Mouse (Mus musculus): ENCODE data around the gene Clpx. TPM values are rescaled to one million over a fixed set of nuclear protein-coding genes. Genes with fewer than 3 reads are reported as not detected.

The Clpx gene
- polyA plus RNA-seq, 1 experiment from 2014 or later, result 44.3 TPM

GRCm38 (mm10) chr9:65293580-65293972 lies 484 bp upstream of the Clpx start:
- H3K27me3 ChIP-seq, result no peaks in the 10 kb centered on the region
- WGBS, result under 1% methylated on average over 9 of the region's 9 CpGs
- peak; percentile 24; the same call in 1 of the 2 replicates for ATAC-seq (ENCODE audit: low FRiP score, low read depth)
- H3K9ac ChIP-seq (replicated peaks), result peak overlapping the region; percentile 97
- no peaks in the 10 kb centered on the region for H3K9me3 ChIP-seq
- H3K4me3 ChIP-seq, result peak overlapping the region; percentile 96
- H3K4me1 ChIP-seq, result peaks cover 12% of the 10 kb centered on the region
- peak overlapping the region; percentile 66 for H3K4me2 ChIP-seq (replicated peaks)
- peak overlapping the region; percentile 40 for H3K27ac ChIP-seq (replicated peaks)
- peaks cover 10% of the 10 kb centered on the region; the same call in 1 of the 2 replicates for H3K36me3 ChIP-seq

- peak; percentile 59 for ATAC-seq (ENCODE audit: low FRiP score, low read depth)
- no peaks in the 10 kb centered on the region for H3K27me3 ChIP-seq
- 3% methylated on average over 28 of the region's 28 CpGs for WGBS
- H3K9ac ChIP-seq (replicated peaks), result peak overlapping the region; percentile 97
- H3K27ac ChIP-seq (replicated peaks), result peak overlapping the region; percentile 73
- H3K4me2 ChIP-seq (replicated peaks), result peak overlapping the region; percentile 66
- H3K4me3 ChIP-seq, result peak overlapping the region; percentile 96
- H3K36me3 ChIP-seq, result peaks cover 10% of the 10 kb centered on the region; the same call in 1 of the 2 replicates
- no peaks in the 10 kb centered on the region for H3K9me3 ChIP-seq
- H3K4me1 ChIP-seq, result peaks cover 12% of the 10 kb centered on the region
These were observed 787 bp downstream of the Clpx start for GRCm38 (mm10) chr9:65294716-65295378.

DNA sequence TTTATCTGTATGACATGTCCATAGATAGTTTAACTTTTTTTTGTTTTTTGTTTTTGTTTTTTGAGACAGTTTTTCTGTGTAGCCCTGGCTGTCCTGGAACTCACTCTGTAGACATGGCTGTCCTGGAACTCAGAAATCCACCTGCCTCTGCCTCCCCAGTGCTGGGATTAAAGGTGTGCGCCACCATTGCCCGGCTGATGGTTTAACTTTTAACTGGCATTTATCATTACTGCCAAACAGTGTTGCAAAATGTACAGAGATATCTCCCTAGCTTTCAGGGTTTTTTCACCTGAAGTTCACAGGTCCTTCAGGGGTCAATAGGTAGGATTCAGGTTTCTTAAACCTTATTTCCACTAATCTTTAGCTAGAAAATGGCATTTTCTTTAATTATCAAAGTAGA lies 3.0 kb downstream of the Clpx start:
- Histone ChIP-seq H3K9ac (replicated peaks) (no peak overlapping the region), H3K9me3 (no peaks in the 10 kb centered on the region), H3K36me3 (peaks cover 28% of the 10 kb centered on the region), H3K27me3 (no peaks in the 10 kb centered on the region), H3K4me1 (peaks cover 12% of the 10 kb centered on the region), H3K4me3 (no peak overlapping the region), H3K4me2 (replicated peaks) (no peak overlapping the region), H3K27ac (replicated peaks) (no peak overlapping the region)
- WGBS, result 100% methylated on average over 2 of the region's 2 CpGs
- no peak for ATAC-seq (ENCODE audit: low FRiP score, low read depth)

DNA sequence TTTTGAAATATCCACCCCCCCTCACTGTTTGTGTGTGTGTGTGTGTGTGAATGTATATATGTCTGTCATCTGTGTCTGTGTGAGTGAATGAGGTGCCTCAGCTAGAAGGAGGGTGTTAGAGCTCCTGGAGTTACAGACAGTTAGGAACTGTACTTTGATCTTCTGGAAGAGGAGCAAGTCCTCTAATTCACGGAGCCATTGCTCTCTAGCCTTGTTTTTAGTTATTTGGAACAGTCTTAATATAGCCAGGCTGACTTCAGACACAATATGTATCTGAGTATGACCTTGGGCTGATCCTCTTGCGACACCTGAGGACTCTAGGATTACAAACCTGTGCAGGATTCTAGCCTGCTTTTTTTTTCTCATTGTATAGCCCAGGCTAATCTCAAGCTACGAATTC lies 4.7 kb downstream of the Clpx start:
- no peak overlapping the region for H3K27ac ChIP-seq (replicated peaks)
- no peak overlapping the region for H3K4me3 ChIP-seq
- no peak overlapping the region for H3K9ac ChIP-seq (replicated peaks)

GRCm38 (mm10) chr9:65299650-65300049 lies 5.6 kb downstream of the Clpx start:
- no peak overlapping the region for H3K4me2 ChIP-seq (replicated peaks)
- H3K4me1 ChIP-seq, result peaks cover 7% of the 10 kb centered on the region
- no peak overlapping the region for H3K9ac ChIP-seq (replicated peaks)
- no peak overlapping the region for H3K27ac ChIP-seq (replicated peaks)
- no peak overlapping the region for H3K4me3 ChIP-seq
- H3K36me3 ChIP-seq, result peaks cover 48% of the 10 kb centered on the region
- H3K27me3 ChIP-seq, result no peaks in the 10 kb centered on the region
- ATAC-seq (ENCODE audit: low FRiP score, low read depth), result no peak
- H3K9me3 ChIP-seq, result no peaks in the 10 kb centered on the region
- 96% methylated on average over 7 of the region's 7 CpGs for WGBS

More for the DNA sequence above, 4.7 kb downstream of the Clpx start:
- no peak for ATAC-seq (ENCODE audit: low FRiP score, low read depth)
- H3K4me2 ChIP-seq (replicated peaks), result no peak overlapping the region
- H3K4me1 ChIP-seq, result peaks cover 7% of the 10 kb centered on the region
- no peaks in the 10 kb centered on the region for H3K27me3 ChIP-seq
- peaks cover 45% of the 10 kb centered on the region for H3K36me3 ChIP-seq
- WGBS, result 90% methylated on average over 3 of the region's 3 CpGs
- H3K9me3 ChIP-seq, result no peaks in the 10 kb centered on the region

- Histone ChIP-seq H3K9ac (replicated peaks) (no peak overlapping the region), H3K27ac (replicated peaks) (no peak overlapping the region), H3K9me3 (no peaks in the 10 kb centered on the region), H3K27me3 (no peaks in the 10 kb centered on the region), H3K36me3 (peaks cover 63% of the 10 kb centered on the region), H3K4me3 (no peak overlapping the region), H3K4me2 (replicated peaks) (no peak overlapping the region), H3K4me1 (no peaks in the 10 kb centered on the region)
- ATAC-seq (ENCODE audit: low FRiP score, low read depth), result no peak
- WGBS, result 92% methylated on average over 4 of the region's 4 CpGs
These were observed 8.4 kb downstream of the Clpx start for GRCm38 (mm10) chr9:65302327-65302983.

GRCm38 (mm10) chr9:65303586-65303985 lies 9.5 kb downstream of the Clpx start:
- no peaks in the 10 kb centered on the region for H3K9me3 ChIP-seq
- H3K4me2 ChIP-seq (replicated peaks), result no peak overlapping the region
- H3K4me3 ChIP-seq, result no peak overlapping the region
- H3K4me1 ChIP-seq, result no peaks in the 10 kb centered on the region
- H3K27me3 ChIP-seq, result no peaks in the 10 kb centered on the region
- 97% methylated on average over 4 of the region's 4 CpGs for WGBS
- ATAC-seq (ENCODE audit: low FRiP score, low read depth), result no peak
- peaks cover 66% of the 10 kb centered on the region for H3K36me3 ChIP-seq
- H3K9ac ChIP-seq (replicated peaks), result no peak overlapping the region
- no peak overlapping the region for H3K27ac ChIP-seq (replicated peaks)

- 84% methylated on average over 4 of the region's 4 CpGs for WGBS
- Histone ChIP-seq H3K4me3 (no peak overlapping the region), H3K36me3 (peaks cover 72% of the 10 kb centered on the region), H3K9ac (replicated peaks) (no peak overlapping the region), H3K9me3 (no peaks in the 10 kb centered on the region), H3K4me1 (no peaks in the 10 kb centered on the region), H3K27me3 (no peaks in the 10 kb centered on the region), H3K27ac (replicated peaks) (no peak overlapping the region), H3K4me2 (replicated peaks) (no peak overlapping the region)
- ATAC-seq (ENCODE audit: low FRiP score, low read depth), result no peak
These were observed 10.2 kb downstream of the Clpx start for GRCm38 (mm10) chr9:65304300-65304699.

DNA sequence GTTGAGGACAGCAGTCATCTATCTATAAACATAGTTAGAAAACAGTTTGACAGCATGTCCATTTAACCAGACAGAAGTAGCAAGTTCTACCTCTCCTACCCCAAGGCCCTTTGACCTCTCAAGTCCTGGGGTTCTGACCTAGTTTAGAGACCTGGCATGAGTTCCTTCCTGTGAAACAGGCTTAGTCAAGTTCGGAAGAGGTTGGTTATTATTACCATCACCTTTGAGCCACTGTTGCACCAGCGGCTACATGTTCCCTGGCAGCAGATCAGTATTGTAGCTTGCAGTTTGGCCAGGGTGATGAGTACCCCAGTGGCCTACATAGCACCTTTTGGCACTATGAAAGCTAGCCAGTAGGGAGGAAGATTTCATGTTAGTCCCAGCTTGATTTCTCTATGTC lies 12.6 kb downstream of the Clpx start:
- H3K9me3 ChIP-seq, result no peaks in the 10 kb centered on the region
- no peak overlapping the region for H3K4me2 ChIP-seq (replicated peaks)
- H3K36me3 ChIP-seq, result peaks cover 66% of the 10 kb centered on the region
- H3K27me3 ChIP-seq, result no peaks in the 10 kb centered on the region
- 97% methylated on average over 2 of the region's 2 CpGs for WGBS
- ATAC-seq (ENCODE audit: low FRiP score, low read depth), result no peak
- H3K9ac ChIP-seq (replicated peaks), result no peak overlapping the region
- no peaks in the 10 kb centered on the region for H3K4me1 ChIP-seq
- no peak overlapping the region for H3K27ac ChIP-seq (replicated peaks)
- H3K4me3 ChIP-seq, result no peak overlapping the region

- Histone ChIP-seq H3K4me2 (replicated peaks) (no peak overlapping the region), H3K4me1 (no peaks in the 10 kb centered on the region), H3K27ac (replicated peaks) (no peak overlapping the region), H3K9ac (replicated peaks) (no peak overlapping the region), H3K9me3 (no peaks in the 10 kb centered on the region), H3K27me3 (no peaks in the 10 kb centered on the region), H3K4me3 (no peak overlapping the region), H3K36me3 (peaks cover 65% of the 10 kb centered on the region)
- no peak for ATAC-seq (ENCODE audit: low FRiP score, low read depth)
- WGBS, result 91% methylated on average over 1 of the region's 1 CpGs
These were observed 14.0 kb downstream of the Clpx start for GRCm38 (mm10) chr9:65308011-65308410.

GRCm38 (mm10) chr9:65312669-65313357 lies 18.8 kb downstream of the Clpx start:
- H3K27me3 ChIP-seq, result no peaks in the 10 kb centered on the region
- H3K4me1 ChIP-seq, result no peaks in the 10 kb centered on the region
- WGBS, result 94% methylated on average over 4 of the region's 4 CpGs
- H3K36me3 ChIP-seq, result peaks cover 61% of the 10 kb centered on the region
- H3K27ac ChIP-seq (replicated peaks), result no peak overlapping the region
- H3K9ac ChIP-seq (replicated peaks), result no peak overlapping the region
- no peak overlapping the region for H3K4me3 ChIP-seq
- no peak overlapping the region for H3K4me2 ChIP-seq (replicated peaks)
- H3K9me3 ChIP-seq, result no peaks in the 10 kb centered on the region
- ATAC-seq (ENCODE audit: low FRiP score, low read depth), result no peak

GRCm38 (mm10) chr9:65313846-65314245 lies 19.8 kb downstream of the Clpx start:
- 100% methylated on average over 1 of the region's 1 CpGs for WGBS
- H3K9me3 ChIP-seq, result no peaks in the 10 kb centered on the region
- no peaks in the 10 kb centered on the region for H3K27me3 ChIP-seq
- no peak overlapping the region for H3K4me3 ChIP-seq
- no peaks in the 10 kb centered on the region for H3K4me1 ChIP-seq
- no peak overlapping the region for H3K9ac ChIP-seq (replicated peaks)
- no peak overlapping the region for H3K27ac ChIP-seq (replicated peaks)
- H3K4me2 ChIP-seq (replicated peaks), result no peak overlapping the region
- no peak for ATAC-seq (ENCODE audit: low FRiP score, low read depth)
- peaks cover 60% of the 10 kb centered on the region for H3K36me3 ChIP-seq

Measured in midbrain, embryonic 12.5 days (tissue).